Mouse (Mus musculus) E14TG2a.4 (cell line): ENCODE data around the gene Rnf5.

Experiments used
- CTCF ChIP-seq: conservative IDR thresholded peaks from 2 replicates; pipeline ENCODE4 v1.5.1; 2014; ENCODE audit warnings: low read length
- NANOG ChIP-seq: IDR thresholded peaks from 2 replicates; pipeline ENCODE4 v1.6.1; 2014; ENCODE audit warnings: borderline replicate concordance, low read length, mixed read lengths
- POU5F1 ChIP-seq: IDR thresholded peaks from 2 replicates; pipeline ENCODE4 v1.6.1; 2014; ENCODE audit warnings: low read length, borderline replicate concordance

- TF ChIP-seq CTCF (no peak), NANOG (no peak), POU5F1 (no peak)
These were observed 25.4 kb downstream of the Rnf5 start for GRCm38 (mm10) chr17:34578070-34578469.
